Mouse (Mus musculus) megakaryocyte, embryonic 14.5 days (primary cell): Measurements from ENCODE around the gene Oprm1.

Source experiments
- FLI1 ChIP-seq: IDR thresholded peaks from 2 replicates; pipeline ENCODE4 v1.6.1; 2012; ENCODE audit warnings: low read length, inconsistent platforms, mixed read lengths
- GATA1 ChIP-seq: IDR thresholded peaks from 3 replicates; pipeline ENCODE4 v1.6.1; 2012; ENCODE audit warnings: mixed read lengths, low read length, inconsistent platforms, borderline replicate concordance

GRCm38 (mm10) chr10:7060326-7060725 lies 302.0 kb downstream of the Oprm1 start:
- no peak for TF ChIP-seq GATA1
- no peak for TF ChIP-seq FLI1
